8 mouse cellular contexts compared by ENCODE assay signal in the genomic region with DNA sequence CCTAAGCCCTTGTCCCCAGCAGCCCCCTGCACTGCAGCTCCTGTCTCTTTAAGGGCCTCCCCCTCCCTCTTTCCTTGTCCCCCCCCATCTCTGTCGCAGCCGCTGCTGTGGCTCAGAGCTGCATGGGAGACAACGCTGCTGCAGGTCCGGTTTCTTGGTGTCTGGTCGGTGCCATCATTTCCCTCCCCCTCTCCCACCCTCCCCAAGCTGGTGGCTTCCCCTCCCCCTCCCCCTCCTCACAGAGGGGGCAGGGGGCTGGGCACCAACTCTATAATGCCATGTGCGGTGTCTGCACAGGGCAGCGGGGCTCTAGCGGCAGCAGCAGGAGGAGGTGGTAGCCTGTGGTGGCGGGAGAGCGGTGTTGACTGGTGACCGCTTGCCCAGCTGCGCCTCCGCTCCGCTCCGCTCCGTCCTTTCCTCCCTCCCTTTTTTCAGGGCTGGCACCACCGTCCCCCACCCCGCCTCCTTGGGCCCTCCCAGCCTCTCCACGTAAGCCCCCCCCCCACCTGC. TPM values are rescaled to one million over a fixed set of nuclear protein-coding genes. Genes with fewer than 3 reads are reported as not detected.
DNase-seq lines count a peak whose midpoint lies in the region; ATAC-seq lines count a peak whose summit lies in the region.

No protein-coding gene starts in this region.

- peak overlapping the region; percentile 34 for H3K4me3 ChIP-seq in heart, embryonic 16.5 days (ENCODE audit: low read length)
- peak overlapping the region; percentile 59 for H3K4me3 ChIP-seq in brown adipose tissue, adult 24 weeks (ENCODE audit: insufficient read depth, low read depth, low read length)
- peak overlapping the region; percentile 30 for H3K4me3 ChIP-seq in embryonic facial prominence, embryonic 14.5 days (ENCODE audit: low read depth, low read length)
- peak overlapping the region; percentile 32 for H3K4me3 ChIP-seq in limb, embryonic 13.5 days
- peak overlapping the region; percentile 23 for H3K4me3 ChIP-seq in stomach, embryonic 15.5 days (replicated peaks)

- H3K27ac ChIP-seq in heart, embryonic 16.5 days (ENCODE audit: low read length), result no peak overlapping the region
- H3K27ac ChIP-seq in brown adipose tissue, adult 24 weeks (replicated peaks; ENCODE audit: low read depth, low read length), result peak overlapping the region; percentile 68
- no peak overlapping the region for H3K27ac ChIP-seq in embryonic facial prominence, embryonic 14.5 days (replicated peaks; ENCODE audit: low read depth, low read length)
- no peak overlapping the region for H3K27ac ChIP-seq in limb, embryonic 13.5 days
- no peak overlapping the region for H3K27ac ChIP-seq in stomach, embryonic 15.5 days

- H3K9me3 ChIP-seq in heart, embryonic 16.5 days (replicated peaks; ENCODE audit: control insufficient read depth, low read length), result no peaks in the 10 kb centered on the region
- no peaks in the 10 kb centered on the region for H3K9me3 ChIP-seq in embryonic facial prominence, embryonic 14.5 days (ENCODE audit: control insufficient read depth, low read length)
- H3K9me3 ChIP-seq in limb, embryonic 13.5 days, result no peaks in the 10 kb centered on the region
- no peaks in the 10 kb centered on the region for H3K9me3 ChIP-seq in stomach, embryonic 15.5 days

- peak overlapping the region; percentile 49 for H3K4me2 ChIP-seq in heart, embryonic 16.5 days (ENCODE audit: low read depth, low read length)
- peak overlapping the region; percentile 50 for H3K4me2 ChIP-seq in embryonic facial prominence, embryonic 14.5 days (ENCODE audit: low read depth, low read length)
- peak overlapping the region; percentile 56 for H3K4me2 ChIP-seq in limb, embryonic 13.5 days (replicated peaks)
- H3K4me2 ChIP-seq in stomach, embryonic 15.5 days, result peak overlapping the region; percentile 46

- intact Hi-C loops in heart, postnatal 25 days (cut with DNase I), result loop anchor here (5.0 kb wide), 1 partner anchor 204 kb away; a partner anchor contains a TSS

- 4% methylated on average over 16 of the region's 19 CpGs for WGBS in heart, embryonic 16.5 days
- 0% methylated on average over 12 of the region's 19 CpGs for WGBS in embryonic facial prominence, embryonic 14.5 days
- 3% methylated on average over 14 of the region's 19 CpGs for WGBS in limb, embryonic 13.5 days
- WGBS in stomach, embryonic 15.5 days, result under 1% methylated on average over 13 of the region's 19 CpGs

- no peaks in the 10 kb centered on the region for H3K36me3 ChIP-seq in heart, embryonic 16.5 days (ENCODE audit: control insufficient read depth, insufficient read depth)
- H3K36me3 ChIP-seq in embryonic facial prominence, embryonic 14.5 days (ENCODE audit: control insufficient read depth, insufficient read depth, low read length), result no peaks in the 10 kb centered on the region
- no peaks in the 10 kb centered on the region for H3K36me3 ChIP-seq in limb, embryonic 13.5 days
- no peaks in the 10 kb centered on the region for H3K36me3 ChIP-seq in stomach, embryonic 15.5 days

- no peak for DNase-seq in heart, postnatal 25 days (ENCODE audit: low spot score)
- no peak for DNase-seq in embryonic facial prominence, embryonic 14.5 days (ENCODE audit: low spot score)
- no peak for DNase-seq in spleen, postnatal 10 days (ENCODE audit: low spot score in 2 of 2)
- DNase-seq in ovary, postnatal 10 days (ENCODE audit: low spot score), result no peak

- peaks cover 29% of the 10 kb centered on the region for H3K27me3 ChIP-seq in heart, embryonic 16.5 days (ENCODE audit: control insufficient read depth, insufficient read depth, low read length)
- H3K27me3 ChIP-seq in embryonic facial prominence, embryonic 14.5 days (replicated peaks; ENCODE audit: control insufficient read depth, insufficient read depth, low read length), result peaks cover 26% of the 10 kb centered on the region
- peaks cover 51% of the 10 kb centered on the region for H3K27me3 ChIP-seq in limb, embryonic 13.5 days
- H3K27me3 ChIP-seq in stomach, embryonic 15.5 days (replicated peaks), result peaks cover 25% of the 10 kb centered on the region

- no peak for ATAC-seq in heart, embryonic 16.5 days (replicated peaks; ENCODE audit: extremely low read depth, insufficient read depth, low FRiP score)
- peak; percentile 35; the same call in 1 of the 2 replicates for ATAC-seq in embryonic facial prominence, embryonic 14.5 days (ENCODE audit: low read depth)
- no peak for ATAC-seq in limb, embryonic 13.5 days (ENCODE audit: low FRiP score, low read depth)
- ATAC-seq in stomach, embryonic 15.5 days (ENCODE audit: insufficient read depth, low FRiP score, low read depth), result no peak

- H3K4me1 ChIP-seq in heart, embryonic 16.5 days (ENCODE audit: control insufficient read depth, insufficient read depth, low read length), result peaks cover 9% of the 10 kb centered on the region
- H3K4me1 ChIP-seq in brown adipose tissue, adult 24 weeks (ENCODE audit: control insufficient read depth, insufficient read depth, insufficient read length, low read length), result peaks cover 9% of the 10 kb centered on the region
- no peaks in the 10 kb centered on the region for H3K4me1 ChIP-seq in embryonic facial prominence, embryonic 14.5 days (ENCODE audit: control insufficient read depth, insufficient read depth, low read length)
- peaks cover 8% of the 10 kb centered on the region for H3K4me1 ChIP-seq in limb, embryonic 13.5 days
- H3K4me1 ChIP-seq in stomach, embryonic 15.5 days, result peaks cover 5% of the 10 kb centered on the region; the same call in 1 of the 2 replicates

- H3K9ac ChIP-seq in heart, embryonic 16.5 days (ENCODE audit: low read length), result no peak overlapping the region
- peak overlapping the region; percentile 43 for H3K9ac ChIP-seq in embryonic facial prominence, embryonic 14.5 days (ENCODE audit: low read depth, low read length)
- H3K9ac ChIP-seq in limb, embryonic 13.5 days, result 0 out of 2 replicates have a peak overlapping the region, but pooled peaks have one; percentile 13
- H3K9ac ChIP-seq in stomach, embryonic 15.5 days, result no peak overlapping the region

RNA-seq across cellular contexts. Expression of a gene that starts 8.2 kb away (rescaled TPM):
- not detected in 2 replicates for polyA plus RNA-seq in heart, embryonic 16.5 days (2015; fragmentation: Nextera tagmentation; extraction: Ambion mirVana)
- total RNA-seq in heart, postnatal 25 days (2021), result not detected
- not detected in 2 replicates for polyA plus RNA-seq in brown adipose tissue, adult 24 weeks (2012; ENCODE audit: insufficient read depth, insufficient read length, missing spikeins)
- polyA plus RNA-seq in embryonic facial prominence, embryonic 14.5 days (2014; fragmentation: Nextera tagmentation; extraction: Ambion mirVana), result not detected in 2 replicates
- not detected in 2 replicates for polyA plus RNA-seq in limb, embryonic 13.5 days (2015; fragmentation: Nextera tagmentation; extraction: Ambion mirVana)
- not detected in 2 replicates for polyA plus RNA-seq in stomach, embryonic 15.5 days (2015; fragmentation: Nextera tagmentation; extraction: Ambion mirVana)

RNA-seq across cellular contexts. Expression of a gene that starts 24.0 kb away (rescaled TPM):
- polyA plus RNA-seq in heart, embryonic 16.5 days (2015; fragmentation: Nextera tagmentation; extraction: Ambion mirVana), result not detected in 2 replicates
- total RNA-seq in heart, postnatal 25 days (2021), result not detected
- not detected in 2 replicates for polyA plus RNA-seq in brown adipose tissue, adult 24 weeks (2012; ENCODE audit: insufficient read depth, insufficient read length, missing spikeins)
- polyA plus RNA-seq in embryonic facial prominence, embryonic 14.5 days (2014; fragmentation: Nextera tagmentation; extraction: Ambion mirVana), result 1.7 and 2.0 TPM in 2 replicates
- 1.5 and 1.9 TPM in 2 replicates for polyA plus RNA-seq in limb, embryonic 13.5 days (2015; fragmentation: Nextera tagmentation; extraction: Ambion mirVana)
- polyA plus RNA-seq in stomach, embryonic 15.5 days (2015; fragmentation: Nextera tagmentation; extraction: Ambion mirVana), result 0.62 and 0.74 TPM in 2 replicates

RNA-seq across cellular contexts. Expression of a gene that starts 25.8 kb away (rescaled TPM):
- 0.86 and 1.4 TPM in 2 replicates for polyA plus RNA-seq in heart, embryonic 16.5 days (2015; fragmentation: Nextera tagmentation; extraction: Ambion mirVana)
- total RNA-seq in heart, postnatal 25 days (2021), result 10 to 100 TPM in 1 of 2 experiments, 1 to 10 TPM in 1; 8.9 to 10.4 TPM
- 50.7 and 63.7 TPM in 2 replicates for polyA plus RNA-seq in brown adipose tissue, adult 24 weeks (2012; ENCODE audit: insufficient read depth, insufficient read length, missing spikeins)
- polyA plus RNA-seq in embryonic facial prominence, embryonic 14.5 days (2014; fragmentation: Nextera tagmentation; extraction: Ambion mirVana), result 1.1 and 1.9 TPM in 2 replicates
- 0.18 and 0.52 TPM in 2 replicates for polyA plus RNA-seq in limb, embryonic 13.5 days (2015; fragmentation: Nextera tagmentation; extraction: Ambion mirVana)
- 0.73 and 0.74 TPM in 2 replicates for polyA plus RNA-seq in stomach, embryonic 15.5 days (2015; fragmentation: Nextera tagmentation; extraction: Ambion mirVana)

RNA-seq across cellular contexts. Expression of a gene that starts 31.0 kb away (rescaled TPM):
- polyA plus RNA-seq in heart, embryonic 16.5 days (2015; fragmentation: Nextera tagmentation; extraction: Ambion mirVana), result 133 and 159 TPM in 2 replicates
- total RNA-seq in heart, postnatal 25 days (2021), result 10 to 100 TPM; 32.7 to 33.1 TPM
- polyA plus RNA-seq in brown adipose tissue, adult 24 weeks (2012; ENCODE audit: insufficient read depth, insufficient read length, missing spikeins), result 46.4 and 53.3 TPM in 2 replicates
- 214 and 256 TPM in 2 replicates for polyA plus RNA-seq in embryonic facial prominence, embryonic 14.5 days (2014; fragmentation: Nextera tagmentation; extraction: Ambion mirVana)
- polyA plus RNA-seq in limb, embryonic 13.5 days (2015; fragmentation: Nextera tagmentation; extraction: Ambion mirVana), result 287 and 322 TPM in 2 replicates
- polyA plus RNA-seq in stomach, embryonic 15.5 days (2015; fragmentation: Nextera tagmentation; extraction: Ambion mirVana), result 237 and 240 TPM in 2 replicates

RNA-seq across cellular contexts. Expression of a gene that starts 38.5 kb away (rescaled TPM):
- 19.8 and 22.2 TPM in 2 replicates for polyA plus RNA-seq in heart, embryonic 16.5 days (2015; fragmentation: Nextera tagmentation; extraction: Ambion mirVana)
- 1 to 10 TPM; 5.1 to 5.5 TPM for total RNA-seq in heart, postnatal 25 days (2021)
- polyA plus RNA-seq in brown adipose tissue, adult 24 weeks (2012; ENCODE audit: insufficient read depth, insufficient read length, missing spikeins), result 6.1 and 7.4 TPM in 2 replicates
- polyA plus RNA-seq in embryonic facial prominence, embryonic 14.5 days (2014; fragmentation: Nextera tagmentation; extraction: Ambion mirVana), result 13.2 and 14.8 TPM in 2 replicates
- polyA plus RNA-seq in limb, embryonic 13.5 days (2015; fragmentation: Nextera tagmentation; extraction: Ambion mirVana), result 39.8 and 48.3 TPM in 2 replicates
- 28.5 and 28.8 TPM in 2 replicates for polyA plus RNA-seq in stomach, embryonic 15.5 days (2015; fragmentation: Nextera tagmentation; extraction: Ambion mirVana)

Comparison
In these comparisons a context has a peak if more than half of its experiments do, and no peak if none do; other contexts are left out.
1. H3K9ac ChIP-seq: peak in embryonic facial prominence, embryonic 14.5 days (single experiment) and limb, embryonic 13.5 days (single experiment); none in heart, embryonic 16.5 days (single experiment) and stomach, embryonic 15.5 days (single experiment).
2. RNA of a gene that starts 25.8 kb away (polyA plus RNA-seq): 50.7 to 63.7 TPM in brown adipose tissue, adult 24 weeks; 0.86 to 1.4 TPM in heart, embryonic 16.5 days, 1.1 to 1.9 TPM in embryonic facial prominence, embryonic 14.5 days, 0.73 to 0.74 TPM in stomach, embryonic 15.5 days and 0.18 to 0.52 TPM in limb, embryonic 13.5 days; every median in the first group is over 10 times any median in the second.
3. Peak in every context shown above with its lines, with median percentiles within 50 percentile points of each other: H3K4me2 ChIP-seq and H3K4me3 ChIP-seq.